Mouse (Mus musculus) left cerebral cortex, adult 11 months (tissue): ENCODE measurements at regions not wholly inside any gene's neighbourhood (a gene's known extent, or its start where the extent isn't known, plus 50 kb on each side); places are given as distances from the start of the nearest gene placed in this dataset.

Source experiments
- DNase-seq: peaks from one replicate; pipeline ENCODE4 v3.0.0; 2022; ENCODE audit warnings: low spot score

DNA sequence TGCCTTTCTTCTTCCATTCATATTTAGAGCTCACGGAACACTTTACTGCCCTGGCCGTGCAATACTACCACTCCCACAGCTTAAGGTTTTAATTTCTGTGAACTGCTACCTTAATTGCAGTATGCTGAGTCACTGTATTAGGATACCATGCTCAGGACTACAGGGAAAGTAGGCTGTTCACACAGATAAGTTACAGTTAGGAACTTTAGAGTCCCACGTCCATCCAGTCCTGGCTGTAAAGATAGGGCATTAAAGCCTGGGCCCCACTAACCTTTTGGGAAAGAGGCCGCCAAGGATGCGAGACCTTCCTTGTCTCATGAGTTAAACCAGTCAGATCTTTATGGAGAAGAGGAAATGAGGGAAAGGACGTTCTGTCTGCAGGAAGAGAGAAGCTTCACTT lies 574.6 kb downstream of the Stpg2 start:
- DNase-seq = no peak

DNA sequence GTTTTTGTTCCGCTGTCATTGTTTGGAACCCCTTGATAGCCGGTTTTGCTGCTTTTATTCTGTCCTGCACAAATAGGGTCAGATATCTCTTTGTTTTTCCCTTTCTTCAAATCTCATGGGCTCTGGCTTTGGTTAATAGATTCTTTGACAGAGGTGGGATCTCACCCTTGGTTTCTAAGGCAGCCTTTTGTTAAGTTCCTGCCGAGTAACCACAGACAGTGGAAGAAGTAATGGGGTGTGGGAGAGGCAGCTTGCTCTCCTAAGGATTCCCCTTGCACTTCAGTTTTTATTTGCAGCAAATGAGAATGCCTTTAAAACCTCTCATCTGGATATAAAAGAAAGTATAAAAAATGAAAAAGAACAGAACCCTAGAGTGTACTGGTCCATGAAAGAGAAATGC lies 577.9 kb downstream of the Stpg2 start:
- DNase-seq = no peak

- DNase-seq = no peak
Measured at GRCm38 (mm10) chr3:139786510-139786909, 581.0 kb downstream of the Stpg2 start.

GRCm38 (mm10) chr3:139788854-139789253 lies 583.4 kb downstream of the Stpg2 start:
- no peak for DNase-seq

- DNase-seq = no peak
Measured at GRCm38 (mm10) chr3:139796685-139797084, 591.2 kb downstream of the Stpg2 start.

DNA sequence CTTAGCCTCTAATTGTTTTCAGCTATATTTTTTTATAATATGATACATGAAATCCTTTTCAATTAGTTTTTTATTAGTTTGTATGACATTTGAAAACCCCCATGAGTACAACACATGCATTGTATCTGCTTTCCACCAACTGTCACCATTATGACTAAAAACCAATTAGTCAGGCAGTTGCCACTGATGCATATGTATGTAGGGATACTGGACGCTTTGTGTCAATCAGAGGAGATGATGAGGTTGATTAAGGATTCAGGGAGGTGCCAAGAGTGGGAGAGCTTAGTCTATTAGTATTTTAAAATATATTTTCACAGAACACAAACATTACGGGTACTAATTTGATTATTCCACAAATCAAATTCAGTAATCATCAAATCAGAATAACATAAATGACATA lies 593.6 kb downstream of the Stpg2 start:
- DNase-seq = no peak

GRCm38 (mm10) chr3:139802716-139803710 lies 597.5 kb downstream of the Stpg2 start:
- DNase-seq = peak; percentile 4

DNA sequence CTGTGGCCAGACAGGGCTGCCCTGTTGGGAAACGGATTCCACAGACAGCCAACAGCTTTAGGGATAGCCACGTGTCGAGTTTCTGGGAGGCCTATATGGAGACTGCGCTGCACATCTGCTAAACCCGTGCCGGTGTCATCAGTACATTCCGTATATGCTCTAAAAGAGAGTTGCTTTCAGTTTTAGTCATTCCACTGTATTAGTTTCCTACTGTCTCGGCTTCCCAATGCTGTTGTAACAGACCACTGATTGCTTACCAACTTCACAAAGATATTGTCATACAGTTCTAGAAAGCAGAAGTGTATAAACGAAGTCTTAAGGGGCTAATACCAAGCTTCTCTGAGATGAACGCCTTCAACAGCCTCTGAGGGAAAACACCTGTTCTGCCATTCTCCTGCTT lies 622.5 kb downstream of the Stpg2 start:
- no peak for DNase-seq

DNA sequence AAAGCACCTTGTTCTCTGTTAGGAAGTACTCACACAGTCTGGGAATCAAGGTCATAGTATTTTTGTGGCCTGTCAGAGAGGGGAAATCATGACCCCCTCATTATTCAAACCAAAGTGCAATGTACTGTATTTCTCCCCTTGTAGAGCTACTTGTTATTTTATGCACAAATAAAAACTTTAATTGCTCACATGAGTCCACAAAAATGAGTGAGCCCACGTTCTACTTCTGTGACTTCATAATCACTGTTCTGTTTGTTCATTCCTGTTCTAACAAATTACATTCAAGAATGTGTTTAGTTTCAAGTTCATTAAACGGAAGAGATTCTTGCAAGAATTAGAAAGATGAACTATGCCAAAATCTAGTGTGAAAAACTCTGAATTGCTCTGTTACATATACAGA lies 623.1 kb downstream of the Stpg2 start:
- no peak for DNase-seq

DNA sequence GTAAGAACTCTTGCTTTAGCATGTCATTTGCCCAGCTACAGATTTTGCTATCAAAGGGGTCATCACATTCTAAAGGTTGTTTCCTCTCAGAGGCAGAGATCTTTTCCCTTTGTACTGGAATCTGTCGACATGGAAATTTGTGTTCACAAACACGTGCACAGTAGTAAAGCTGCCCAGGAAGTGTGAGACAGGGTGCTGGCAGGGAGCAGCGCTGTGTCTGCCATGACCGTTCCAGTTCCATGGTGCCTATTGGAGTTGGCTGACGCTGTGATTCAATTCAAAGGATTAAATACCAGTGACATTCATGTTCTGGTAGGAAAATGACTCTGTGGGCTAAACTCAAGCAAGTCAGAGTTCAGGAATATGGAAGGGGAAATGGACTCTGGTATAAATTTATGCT lies 627.1 kb downstream of the Stpg2 start:
- DNase-seq = no peak

DNA sequence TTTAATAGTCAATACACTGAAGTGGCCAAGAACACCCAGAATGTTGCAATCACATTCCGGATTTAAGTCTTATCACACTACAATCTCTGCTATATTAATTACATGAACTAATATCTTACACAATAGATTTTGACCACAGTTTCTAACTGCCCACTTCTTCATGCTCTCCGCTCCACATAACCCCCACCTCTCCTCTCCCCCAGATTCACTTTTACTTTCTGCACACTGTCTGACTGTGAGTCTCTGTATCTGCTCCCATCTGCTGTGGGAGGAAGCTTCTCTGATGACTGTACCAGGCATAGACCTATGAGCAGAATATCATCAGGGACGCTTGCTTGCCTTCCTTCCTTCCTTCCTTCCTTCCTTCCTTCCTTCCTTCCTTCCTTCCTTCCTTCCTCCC lies 636.5 kb downstream of the Stpg2 start:
- DNase-seq = no peak

GRCm38 (mm10) chr3:139842988-139843605 lies 637.6 kb downstream of the Stpg2 start:
- no peak for DNase-seq

- no peak for DNase-seq
Measured at GRCm38 (mm10) chr3:139844443-139844842, 638.9 kb downstream of the Stpg2 start.

- no peak for DNase-seq
Measured at GRCm38 (mm10) chr3:139847826-139848225, 642.3 kb downstream of the Stpg2 start.

- no peak for DNase-seq
Measured at GRCm38 (mm10) chr3:139859966-139860635, 654.6 kb downstream of the Stpg2 start.

DNA sequence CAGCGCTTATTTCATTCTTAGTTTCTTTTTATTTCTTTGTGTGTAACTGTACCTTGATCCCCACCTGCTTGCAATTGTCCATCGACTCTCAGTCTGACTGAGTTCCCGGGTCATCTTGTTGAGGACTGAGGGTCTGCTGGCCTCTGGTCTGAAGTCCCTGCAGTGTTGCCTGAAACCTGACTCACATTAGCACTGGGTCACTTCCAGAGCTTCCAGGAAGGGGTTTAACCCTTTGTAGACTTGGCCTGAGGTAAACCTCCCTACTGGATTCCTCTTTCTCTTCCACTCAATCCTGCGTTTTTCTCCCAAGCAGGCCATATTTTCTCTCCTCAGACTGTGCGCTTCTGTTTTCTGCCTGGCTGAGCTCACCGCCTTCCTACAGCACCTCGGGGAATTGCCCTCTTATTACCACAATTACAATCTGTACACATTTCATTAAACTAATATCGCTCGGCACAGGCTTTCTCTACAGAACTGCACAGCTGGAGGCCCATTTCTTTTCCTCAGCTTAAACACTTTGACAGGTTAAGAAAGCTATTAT lies 655.4 kb downstream of the Stpg2 start:
- DNase-seq = no peak

GRCm38 (mm10) chr3:139866329-139866728 lies 660.8 kb downstream of the Stpg2 start:
- DNase-seq = no peak

DNA sequence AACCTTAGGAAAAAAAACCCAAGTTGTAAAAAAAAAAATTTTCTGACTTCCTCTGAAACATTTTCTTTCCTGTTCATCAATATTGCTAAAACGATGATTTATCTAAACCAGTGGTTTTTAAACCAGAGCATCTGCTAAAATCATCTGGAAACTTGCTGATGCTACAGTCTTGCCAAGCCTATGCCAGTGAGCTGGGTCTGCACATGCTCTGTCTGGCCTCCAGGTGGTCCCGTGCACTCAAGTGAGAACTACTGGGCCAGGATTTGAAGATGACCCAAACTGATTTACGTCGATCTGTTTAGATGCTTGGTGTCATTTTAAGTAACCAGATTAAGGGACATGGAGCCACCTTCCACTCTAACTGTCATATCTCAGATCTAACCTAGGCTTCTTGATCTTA lies 661.5 kb downstream of the Stpg2 start:
- DNase-seq = no peak

GRCm38 (mm10) chr3:139867499-139867898 lies 662.0 kb downstream of the Stpg2 start:
- no peak for DNase-seq

GRCm38 (mm10) chr3:139869779-139870178 lies 664.3 kb downstream of the Stpg2 start:
- no peak for DNase-seq

DNA sequence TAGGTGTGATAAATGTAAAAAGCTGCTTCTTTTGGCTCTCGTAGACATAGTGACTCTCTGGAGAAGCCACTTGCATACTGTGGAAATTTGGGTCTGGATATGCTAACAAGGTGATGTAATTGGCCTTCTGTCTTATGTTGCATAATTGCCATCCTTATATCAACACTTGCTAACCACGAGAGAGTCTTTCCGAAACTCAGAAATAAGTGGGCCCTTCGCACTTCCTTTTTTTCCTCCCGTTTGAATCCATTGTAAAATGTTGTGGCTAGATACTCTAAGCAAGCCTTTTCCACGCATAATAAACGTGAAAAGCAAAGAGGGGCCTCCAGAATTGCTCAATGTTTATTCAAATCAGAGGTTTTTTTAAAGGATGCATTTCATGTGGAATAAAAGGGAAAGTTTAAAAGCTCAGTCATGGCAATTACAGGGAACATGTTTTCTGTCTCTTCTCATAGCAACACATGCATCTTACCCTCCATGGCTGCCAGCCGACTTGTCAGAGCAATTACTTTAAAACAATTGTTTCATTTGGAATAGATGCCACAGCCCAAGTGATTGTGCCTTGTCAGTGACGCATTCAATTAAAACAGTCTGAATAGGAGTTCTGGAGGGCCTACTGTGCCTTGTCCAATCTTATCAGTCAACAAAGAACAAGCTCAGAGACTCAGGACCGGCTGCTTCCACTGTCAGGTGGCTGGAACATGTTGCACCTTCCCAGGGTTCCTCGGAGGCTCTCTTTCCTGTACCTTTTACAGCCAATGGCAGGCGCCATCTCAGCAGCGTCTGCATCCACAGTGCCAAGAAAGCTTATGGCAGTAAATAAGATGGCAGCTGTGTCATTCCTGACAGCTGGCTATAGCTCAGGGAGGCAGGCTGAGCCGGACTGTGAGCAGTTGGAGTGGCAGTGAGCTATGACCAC lies 680.7 kb downstream of the Stpg2 start:
- DNase-seq = no peak
